Mouse (Mus musculus) forebrain, embryonic 11.5 days (tissue): ENCODE results near the gene Babam2. TPM values are rescaled to one million over a fixed set of nuclear protein-coding genes. Genes with fewer than 3 reads are reported as not detected.

ENCODE experiments used
- ATAC-seq: fragments of 200-750 bp; cut with Nextera tagmentation; replicated peaks from 2 replicates; pipeline ENCODE4 v1.8.0; 2017; ENCODE audit warnings: moderate TSS enrichment; ENCODE audit not compliant: low FRiP score
- DNase-seq: peaks from one replicate; pipeline ENCODE4 v3.0.0-alpha.2; 2017; ENCODE audit warnings: low spot score
- H3K27ac ChIP-seq: fragments of 300-500 bp; sonication (generic); 2 replicates; pipeline ENCODE4 v1.5.1; 2014; ENCODE audit warnings: low read depth, low read length
- H3K27me3 ChIP-seq: fragments of 300-500 bp; sonication (generic); 2 replicates; pipeline ENCODE4 v1.6.1; 2014; ENCODE audit warnings: mild to moderate bottlenecking, low read length, mixed read lengths; ENCODE audit not compliant: control insufficient read depth, insufficient read depth
- H3K36me3 ChIP-seq: fragments of 300-500 bp; sonication (generic); 2 replicates; pipeline ENCODE4 v1.6.1; 2014; ENCODE audit warnings: mild to moderate bottlenecking, low read length, moderate library complexity, mixed read lengths; ENCODE audit not compliant: control insufficient read depth, insufficient read depth
- H3K4me1 ChIP-seq: fragments of 300-500 bp; sonication (generic); replicated peaks from 2 replicates; pipeline ENCODE4 v1.6.1; 2014; ENCODE audit warnings: low read length, mixed read lengths; ENCODE audit not compliant: control insufficient read depth, insufficient read depth
- H3K4me2 ChIP-seq: fragments of 300-500 bp; sonication (generic); 2 replicates; pipeline ENCODE4 v1.6.1; 2014; ENCODE audit warnings: low read depth, mild to moderate bottlenecking, low read length, moderate library complexity, mixed read lengths; ENCODE audit not compliant: severe bottlenecking
- H3K4me3 ChIP-seq: fragments of 300-500 bp; sonication (generic); 2 replicates; pipeline ENCODE4 v1.5.1; 2014; ENCODE audit warnings: low read depth, low read length
- H3K9ac ChIP-seq: fragments of 300-500 bp; sonication (generic); 2 replicates; pipeline ENCODE4 v1.6.1; 2014; ENCODE audit warnings: low read length
- H3K9me3 ChIP-seq: fragments of 300-500 bp; sonication (generic); 2 replicates; pipeline ENCODE4 v1.6.1; 2016; ENCODE audit warnings: low read length, mixed read lengths; ENCODE audit not compliant: control insufficient read depth
- WGBS: fragments of 180-500 bp; shearing (Covaris S2); extraction: QIAGEN DNeasy Blood & Tissue Kit; methylation state at CpG from one replicate; pipeline ENCODE4 v1.1.7; 2014; 5-methylcytosine and 5-hydroxymethylcytosine counted together
- polyA plus RNA-seq: library from polyadenylated mRNA; unstranded; fragments of >200 nt; fragmentation: Nextera tagmentation; extraction: Ambion mirVana; gene quantifications from 2 replicates; pipeline ENCODE4 v1.2.1, GENCODE M21; 2014

Gene Babam2
- polyA plus RNA-seq, 1 experiment from 2014 or later: 39.1 TPM

DNA sequence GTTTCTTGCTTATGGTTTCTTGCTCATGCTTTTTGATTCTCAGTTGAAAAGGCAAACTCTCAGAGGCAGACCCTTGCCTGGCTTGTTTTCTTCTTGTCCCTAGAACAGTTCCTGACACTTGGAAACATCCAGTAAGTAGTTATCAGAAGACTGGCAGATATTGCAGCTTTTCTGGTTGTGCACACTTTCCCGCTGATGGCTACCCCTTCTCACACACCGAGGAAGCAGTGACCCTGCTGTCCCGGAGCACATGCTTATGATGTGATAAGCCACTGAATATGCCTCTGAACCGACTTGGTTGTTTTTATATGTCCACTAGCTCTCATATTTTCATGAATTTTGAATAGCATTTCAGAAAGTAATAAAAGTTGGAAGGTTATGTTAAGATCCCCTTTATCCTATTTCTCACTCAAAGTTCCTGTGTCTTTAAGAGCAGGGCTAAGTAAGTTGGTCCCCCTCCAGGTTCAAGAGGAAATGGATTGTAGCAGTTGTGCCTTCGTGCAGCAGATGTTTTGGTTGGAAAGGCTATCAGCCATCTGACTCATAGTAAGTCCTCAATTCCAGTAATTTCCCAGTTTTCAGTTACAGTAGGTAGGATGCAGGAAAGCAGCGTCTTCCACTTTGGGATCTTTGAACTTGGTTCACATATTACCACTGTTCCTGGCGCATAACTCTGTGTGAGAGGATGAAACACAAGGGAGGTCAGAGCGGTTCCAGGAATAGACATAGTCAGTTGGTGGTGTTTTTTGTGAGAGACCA, 178.9 kb downstream of the Babam2 start:
- Histone ChIP-seq H3K9ac (no peak overlapping the region), H3K36me3 (no peaks in the 10 kb centered on the region), H3K4me2 (no peak overlapping the region), H3K4me1 (no peaks in the 10 kb centered on the region), H3K9me3 (no peaks in the 10 kb centered on the region), H3K27me3 (no peaks in the 10 kb centered on the region), H3K4me3 (no peak overlapping the region), H3K27ac (no peak overlapping the region)
- no peak for DNase-seq
- 86% methylated on average over 8 of the region's 8 CpGs for WGBS
- ATAC-seq: no peak

DNA sequence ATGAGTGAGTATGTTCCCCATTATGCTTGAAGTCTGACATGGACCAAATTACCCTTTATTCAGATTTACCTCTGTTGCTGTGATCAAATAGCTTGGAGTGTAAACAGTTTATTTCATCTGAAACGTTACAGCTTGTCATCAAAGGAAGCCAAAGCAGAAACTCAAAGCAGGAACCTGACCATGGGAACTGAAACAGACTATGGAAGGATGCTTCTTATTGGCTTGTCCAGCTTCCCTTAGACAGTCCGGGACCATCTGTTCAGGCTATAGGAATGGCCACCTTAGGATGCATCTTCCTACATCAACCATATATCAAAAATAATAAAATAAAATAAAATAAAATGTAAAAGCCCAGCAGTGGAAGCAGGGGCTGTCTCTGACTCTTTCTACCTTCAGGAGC, 183.0 kb downstream of the Babam2 start:
- H3K9ac ChIP-seq: no peak overlapping the region
- DNase-seq (no peak), ATAC-seq (no peak)
- H3K27me3 ChIP-seq: no peaks in the 10 kb centered on the region
- H3K27ac ChIP-seq: no peak overlapping the region
- H3K9me3 ChIP-seq: no peaks in the 10 kb centered on the region
- no peaks in the 10 kb centered on the region for H3K36me3 ChIP-seq
- WGBS: 85% methylated on average over 2 of the region's 2 CpGs
- H3K4me1 ChIP-seq: no peaks in the 10 kb centered on the region
- no peak overlapping the region for H3K4me2 ChIP-seq
- H3K4me3 ChIP-seq: no peak overlapping the region

DNA sequence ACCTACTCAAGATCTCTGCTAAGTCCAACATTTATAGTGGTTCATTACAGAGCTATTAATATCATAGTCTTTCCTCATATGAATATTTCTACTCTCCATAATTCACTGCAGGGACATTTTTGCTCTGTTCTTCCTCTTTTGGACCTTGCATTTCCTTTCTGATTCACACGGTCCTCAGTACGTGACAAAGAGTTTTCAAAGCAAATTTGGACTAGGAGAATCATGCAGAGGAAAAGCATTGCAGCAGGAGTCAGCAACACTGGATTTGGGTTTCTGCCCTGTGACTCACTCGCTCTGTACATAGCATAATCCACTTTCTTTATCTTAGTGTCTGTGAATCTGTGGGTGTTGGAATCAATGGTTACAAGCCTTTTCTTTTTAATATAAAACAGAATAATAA, 184.8 kb downstream of the Babam2 start:
- H3K36me3 ChIP-seq: no peaks in the 10 kb centered on the region
- H3K4me1 ChIP-seq: no peaks in the 10 kb centered on the region
- DNase-seq (no peak), ATAC-seq (no peak)
- 87% methylated on average over 3 of the region's 3 CpGs for WGBS
- H3K9me3 ChIP-seq: no peaks in the 10 kb centered on the region
- H3K4me3 ChIP-seq: no peak overlapping the region
- H3K9ac ChIP-seq: no peak overlapping the region
- no peaks in the 10 kb centered on the region for H3K27me3 ChIP-seq
- H3K4me2 ChIP-seq: no peak overlapping the region
- H3K27ac ChIP-seq: no peak overlapping the region

DNA sequence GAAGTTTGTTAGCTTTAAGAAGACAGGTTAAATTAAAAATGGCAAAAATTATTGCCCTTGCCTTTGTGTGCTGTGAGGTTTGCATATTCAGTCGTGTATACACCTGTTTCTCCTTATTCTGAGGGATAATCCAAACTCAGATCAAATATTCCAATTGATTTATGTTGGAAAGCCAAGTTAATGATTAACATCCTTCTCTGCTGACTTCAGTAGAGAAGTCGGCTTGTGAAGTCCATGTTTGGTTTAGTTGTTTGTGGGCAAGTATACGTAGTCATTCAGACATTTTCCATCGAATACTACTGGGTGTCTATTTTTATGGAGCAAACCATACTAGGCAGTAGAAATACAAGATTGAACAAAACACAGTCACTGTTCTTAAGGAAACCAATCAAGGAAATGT, 187.5 kb downstream of the Babam2 start:
- ATAC-seq (no peak), DNase-seq (no peak)
- no peak overlapping the region for H3K4me2 ChIP-seq
- no peak overlapping the region for H3K27ac ChIP-seq
- 91% methylated on average over 4 of the region's 4 CpGs for WGBS
- no peaks in the 10 kb centered on the region for H3K36me3 ChIP-seq
- H3K9me3 ChIP-seq: no peaks in the 10 kb centered on the region
- H3K27me3 ChIP-seq: no peaks in the 10 kb centered on the region
- no peak overlapping the region for H3K9ac ChIP-seq
- no peak overlapping the region for H3K4me3 ChIP-seq
- H3K4me1 ChIP-seq: no peaks in the 10 kb centered on the region

DNA sequence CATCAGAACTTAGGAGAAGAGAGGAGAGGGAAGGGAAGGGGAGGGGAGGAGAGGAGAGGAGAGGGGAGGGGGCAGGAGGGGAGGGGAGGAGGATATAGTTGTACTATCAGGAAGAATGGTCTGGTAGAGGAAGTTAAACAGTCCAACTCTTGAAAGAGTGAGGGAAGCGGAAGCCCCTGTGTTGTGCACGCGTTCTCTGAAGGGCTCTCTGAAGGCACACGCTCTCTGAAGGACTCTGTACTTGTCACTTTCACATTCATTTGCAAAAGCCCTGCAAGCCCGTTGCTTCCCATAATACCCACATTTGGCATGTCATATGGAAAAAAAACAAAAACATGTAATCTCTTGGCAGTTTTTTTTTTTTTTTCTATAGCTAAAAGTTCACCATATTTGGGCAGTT, 190.1 kb downstream of the Babam2 start:
- ATAC-seq (no peak), DNase-seq (no peak)
- WGBS: 84% methylated on average over 5 of the region's 5 CpGs
- H3K4me3 ChIP-seq: no peak overlapping the region
- H3K4me2 ChIP-seq: no peak overlapping the region
- H3K36me3 ChIP-seq: no peaks in the 10 kb centered on the region
- H3K9ac ChIP-seq: no peak overlapping the region
- no peaks in the 10 kb centered on the region for H3K27me3 ChIP-seq
- no peaks in the 10 kb centered on the region for H3K9me3 ChIP-seq
- no peak overlapping the region for H3K27ac ChIP-seq
- no peaks in the 10 kb centered on the region for H3K4me1 ChIP-seq

DNA sequence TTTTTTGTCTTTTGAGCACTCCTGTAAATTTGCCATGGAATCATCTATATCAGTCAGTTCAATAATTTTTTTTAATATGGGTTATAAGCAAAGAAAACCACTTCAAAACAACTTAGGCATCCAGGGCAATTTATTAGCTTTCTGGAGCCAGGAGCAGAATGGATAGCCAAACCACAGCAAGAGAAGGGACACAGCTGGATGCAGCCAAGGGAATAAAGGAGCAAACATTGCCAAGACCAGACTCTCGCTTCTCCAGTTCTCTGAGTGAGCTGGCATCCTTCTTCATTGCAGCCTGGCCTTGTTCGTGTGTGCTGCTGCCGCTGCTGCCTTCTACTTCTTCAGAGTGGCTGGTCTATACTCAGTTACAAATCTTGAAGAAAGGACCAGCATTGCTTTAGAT, 190.9 kb downstream of the Babam2 start:
- no peak overlapping the region for H3K4me3 ChIP-seq
- ATAC-seq (no peak), DNase-seq (no peak)
- no peaks in the 10 kb centered on the region for H3K36me3 ChIP-seq
- no peak overlapping the region for H3K4me2 ChIP-seq
- H3K9ac ChIP-seq: no peak overlapping the region
- H3K27ac ChIP-seq: no peak overlapping the region
- 86% methylated on average over 3 of the region's 3 CpGs for WGBS
- no peaks in the 10 kb centered on the region for H3K4me1 ChIP-seq
- H3K27me3 ChIP-seq: no peaks in the 10 kb centered on the region
- H3K9me3 ChIP-seq: no peaks in the 10 kb centered on the region

DNA sequence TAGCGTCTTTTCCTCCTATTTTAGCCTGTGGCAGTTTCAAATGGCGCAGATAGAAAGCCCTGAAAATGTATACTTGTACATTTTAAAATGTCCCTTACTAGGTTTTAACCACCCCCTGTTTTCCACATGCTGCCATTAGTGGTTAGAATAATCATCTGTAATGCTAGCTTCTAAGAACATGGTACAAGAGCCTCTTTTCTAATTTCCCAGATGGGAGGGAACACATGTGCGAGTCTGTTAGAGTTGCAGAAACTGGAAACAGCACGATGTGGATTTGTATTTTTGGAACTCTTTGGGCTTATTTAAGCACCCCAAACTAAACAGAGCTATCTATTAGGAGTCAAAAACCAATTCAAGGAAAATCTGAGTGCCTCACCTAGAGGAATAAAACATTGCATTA, 195.1 kb downstream of the Babam2 start:
- H3K36me3 ChIP-seq: no peaks in the 10 kb centered on the region
- H3K27me3 ChIP-seq: no peaks in the 10 kb centered on the region
- H3K4me3 ChIP-seq: no peak overlapping the region
- H3K9me3 ChIP-seq: no peaks in the 10 kb centered on the region
- no peak overlapping the region for H3K27ac ChIP-seq
- H3K9ac ChIP-seq: no peak overlapping the region
- WGBS: 92% methylated on average over 4 of the region's 4 CpGs
- H3K4me2 ChIP-seq: no peak overlapping the region
- ATAC-seq (no peak), DNase-seq (no peak)
- no peaks in the 10 kb centered on the region for H3K4me1 ChIP-seq

DNA sequence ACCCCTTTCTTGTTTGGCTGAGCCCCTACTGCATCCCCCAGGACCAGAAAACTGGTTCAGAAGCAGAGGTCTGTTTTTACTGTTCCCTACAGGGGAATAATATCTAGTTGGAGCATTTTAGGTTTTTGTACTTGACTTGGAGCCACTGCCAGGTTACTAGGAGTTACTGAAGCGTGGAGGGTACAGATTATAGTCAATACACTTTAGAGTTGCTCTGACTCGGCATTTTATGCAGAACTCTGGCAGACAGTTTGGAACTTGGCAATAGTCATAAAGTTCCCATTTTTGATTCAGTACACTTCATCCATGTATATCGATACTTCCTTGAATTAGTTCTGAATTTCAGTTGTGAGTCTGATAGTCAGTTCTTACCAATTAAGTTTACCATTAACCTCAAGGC, 202.4 kb downstream of the Babam2 start:
- no peaks in the 10 kb centered on the region for H3K36me3 ChIP-seq

DNA sequence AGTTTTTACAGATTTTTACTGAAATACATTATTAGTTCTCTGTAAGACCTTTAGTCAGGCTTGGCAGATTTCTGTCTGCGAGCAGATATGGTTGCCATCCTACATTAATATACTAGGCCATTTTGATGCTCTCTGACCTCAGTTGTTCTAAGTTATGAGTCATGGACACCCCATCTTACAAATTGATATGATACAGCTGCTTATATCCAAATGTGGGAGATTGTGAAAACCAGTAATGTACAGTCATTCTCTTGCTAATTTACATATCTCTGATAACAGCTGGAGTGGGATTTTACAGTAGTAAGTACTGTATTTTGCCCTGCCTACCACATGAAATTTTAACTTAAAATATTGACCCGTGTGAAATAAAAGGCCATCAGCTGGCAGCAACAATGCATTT, 204.7 kb downstream of the Babam2 start:
- Histone ChIP-seq H3K4me1 (no peaks in the 10 kb centered on the region), H3K9me3 (no peaks in the 10 kb centered on the region), H3K27me3 (no peaks in the 10 kb centered on the region), H3K27ac (no peak overlapping the region), H3K36me3 (no peaks in the 10 kb centered on the region), H3K9ac (no peak overlapping the region), H3K4me3 (no peak overlapping the region), H3K4me2 (no peak overlapping the region)
- ATAC-seq (no peak), DNase-seq (no peak)
- WGBS: 87% methylated on average over 2 of the region's 2 CpGs

More for the DNA sequence above, 202.4 kb downstream of the Babam2 start:
- Histone ChIP-seq H3K9me3 (no peaks in the 10 kb centered on the region), H3K27ac (no peak overlapping the region), H3K4me2 (no peak overlapping the region), H3K4me3 (no peak overlapping the region), H3K4me1 (no peaks in the 10 kb centered on the region), H3K9ac (no peak overlapping the region), H3K27me3 (no peaks in the 10 kb centered on the region)
- no peak for ATAC-seq
- no peak for DNase-seq
- WGBS: 86% methylated on average over 3 of the region's 3 CpGs
